Mouse (Mus musculus): Measurements from ENCODE around the gene Ptk6.

Ptk6 gene

DNA sequence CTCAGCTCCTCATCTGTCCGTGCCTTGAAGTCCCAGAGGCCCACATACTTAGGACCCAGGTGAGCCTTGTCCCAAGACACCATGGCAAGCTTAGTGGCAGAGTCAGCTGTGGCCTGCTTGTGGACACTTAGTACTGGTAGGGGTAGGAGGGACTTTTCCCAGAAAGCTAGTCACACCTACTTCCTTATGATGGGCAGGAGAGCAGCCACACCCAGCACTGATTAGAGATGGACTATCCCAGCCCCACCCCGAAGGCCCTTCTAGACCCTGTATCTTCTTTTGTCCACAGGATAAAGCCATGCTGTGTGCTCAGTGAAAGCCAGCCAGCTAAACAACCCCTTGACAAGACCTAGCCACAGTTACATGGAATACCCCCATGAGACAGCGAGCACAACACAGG is at the start of gene Ptk6:
Gene Ptk6, minus strand, starts transcription at position 368 of the 400 bp plus-strand sequence.
- no peak for DNase-seq (ENCODE audit: extremely low spot score, low read depth, low spot score)

DNA sequence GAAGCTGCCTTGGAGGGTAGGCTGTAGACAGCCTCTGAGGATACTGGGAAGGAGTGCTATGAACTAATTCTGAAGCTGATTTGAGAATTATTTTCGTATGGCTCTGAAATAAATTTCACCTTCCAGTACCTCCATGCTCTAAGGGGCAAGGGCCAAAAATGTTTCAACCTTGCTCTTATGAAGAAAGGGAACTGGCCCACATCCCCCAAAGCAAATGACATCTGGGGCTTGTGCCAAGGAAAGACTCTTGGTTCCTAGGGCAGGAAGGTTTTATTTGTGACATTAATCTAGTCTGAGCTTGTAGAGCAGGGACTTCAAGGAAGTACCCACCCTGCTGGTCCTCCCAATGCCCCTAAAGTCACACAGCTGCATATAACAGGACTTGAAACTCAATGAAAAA is 49.3 kb upstream of the Ptk6 start:
- no peak for DNase-seq (ENCODE audit: extremely low spot score, low read depth, low spot score)

DNA sequence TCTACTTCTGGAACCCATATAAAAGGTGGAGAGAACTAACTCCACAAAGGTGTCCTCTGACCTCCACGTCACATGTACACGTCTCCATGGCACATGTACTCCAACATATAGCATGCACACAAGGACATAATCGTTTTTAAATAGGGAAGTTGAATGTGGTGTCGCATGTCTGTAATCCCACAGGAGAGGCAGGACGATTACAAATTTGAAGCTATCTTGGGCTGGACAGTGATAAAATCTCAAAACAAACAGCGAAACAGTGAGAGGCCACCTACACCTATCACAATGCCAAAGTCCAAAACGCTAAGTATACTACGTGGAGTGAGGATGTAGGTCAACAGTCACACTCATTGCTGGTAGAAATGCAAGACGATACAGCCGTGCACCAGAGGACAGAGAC is 46.6 kb upstream of the Ptk6 start:
- DNase-seq (ENCODE audit: extremely low spot score, low read depth, low spot score): no peak

DNA sequence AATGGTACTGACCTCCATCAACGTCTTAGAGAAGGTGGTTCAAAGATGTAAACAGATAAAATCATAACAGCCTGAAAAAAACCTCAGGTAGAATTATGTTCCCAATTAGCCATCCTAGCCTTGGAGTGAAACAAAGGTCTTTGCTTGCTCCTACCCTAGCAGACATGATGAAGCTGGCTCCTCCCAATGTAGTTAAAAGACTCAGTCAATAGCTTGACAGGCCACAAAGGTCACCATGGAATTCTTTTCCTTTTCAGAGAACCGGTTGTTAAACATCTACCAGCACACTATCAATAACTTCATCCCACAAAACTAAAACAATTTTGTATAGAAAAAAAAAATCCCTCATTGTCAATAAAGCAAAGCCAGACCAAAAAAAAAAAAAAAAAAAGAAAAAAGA is 42.4 kb upstream of the Ptk6 start:
- no peak for DNase-seq (ENCODE audit: extremely low spot score, low read depth, low spot score)

DNA sequence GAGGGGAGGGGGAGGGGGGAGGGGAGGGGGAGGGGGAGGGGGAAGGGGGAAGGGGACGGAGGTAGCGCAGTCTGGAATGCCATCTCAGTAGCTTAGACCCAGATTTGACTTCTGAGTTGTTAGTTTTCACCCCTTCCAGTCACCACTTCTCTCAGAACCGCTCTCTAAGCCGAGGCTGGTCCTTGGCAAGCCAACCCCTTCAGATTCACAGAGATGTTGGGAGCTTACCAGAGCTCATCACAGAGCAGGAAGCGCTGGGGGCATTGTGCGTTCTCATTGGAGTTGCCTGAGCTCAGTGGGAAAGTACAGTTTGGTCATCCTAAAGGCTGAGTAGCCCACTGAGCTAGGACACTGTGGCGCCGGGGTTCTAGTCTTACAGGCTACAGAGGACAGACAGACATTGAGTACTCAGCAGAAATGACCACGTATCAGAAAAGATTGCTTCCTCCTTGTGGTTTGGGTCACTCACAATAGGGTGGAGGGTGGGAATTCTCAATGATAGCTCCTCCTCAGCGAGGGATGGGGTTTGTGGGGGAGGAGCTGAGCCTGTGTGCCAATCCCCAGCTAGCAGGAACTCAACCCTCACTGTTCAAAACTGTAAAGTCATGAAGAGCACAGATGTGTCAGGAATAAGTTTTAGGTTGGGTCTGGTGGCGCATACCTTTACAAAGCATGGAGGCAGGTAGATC is 41.3 kb upstream of the Ptk6 start:
- no peak for DNase-seq (ENCODE audit: extremely low spot score, low read depth, low spot score)

DNA sequence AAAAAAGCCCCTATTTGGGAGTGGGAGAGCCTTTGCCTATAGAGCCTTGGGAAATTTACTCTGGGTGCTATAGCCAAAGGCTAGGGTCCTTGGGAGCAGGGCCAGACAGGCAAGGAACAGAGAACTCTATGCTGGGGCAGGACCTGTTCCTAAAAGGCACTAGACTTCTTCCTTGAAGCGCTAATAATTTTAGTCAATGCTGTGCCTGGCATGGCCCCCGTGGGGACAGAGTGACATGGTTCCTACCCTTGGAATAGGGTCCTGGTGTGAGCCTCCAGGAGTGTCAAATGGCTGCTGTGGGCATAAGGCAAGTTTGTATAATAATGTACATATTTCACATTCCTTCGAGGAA is 39.7 kb upstream of the Ptk6 start:
- no peak for DNase-seq (ENCODE audit: extremely low spot score, low read depth, low spot score)

DNA sequence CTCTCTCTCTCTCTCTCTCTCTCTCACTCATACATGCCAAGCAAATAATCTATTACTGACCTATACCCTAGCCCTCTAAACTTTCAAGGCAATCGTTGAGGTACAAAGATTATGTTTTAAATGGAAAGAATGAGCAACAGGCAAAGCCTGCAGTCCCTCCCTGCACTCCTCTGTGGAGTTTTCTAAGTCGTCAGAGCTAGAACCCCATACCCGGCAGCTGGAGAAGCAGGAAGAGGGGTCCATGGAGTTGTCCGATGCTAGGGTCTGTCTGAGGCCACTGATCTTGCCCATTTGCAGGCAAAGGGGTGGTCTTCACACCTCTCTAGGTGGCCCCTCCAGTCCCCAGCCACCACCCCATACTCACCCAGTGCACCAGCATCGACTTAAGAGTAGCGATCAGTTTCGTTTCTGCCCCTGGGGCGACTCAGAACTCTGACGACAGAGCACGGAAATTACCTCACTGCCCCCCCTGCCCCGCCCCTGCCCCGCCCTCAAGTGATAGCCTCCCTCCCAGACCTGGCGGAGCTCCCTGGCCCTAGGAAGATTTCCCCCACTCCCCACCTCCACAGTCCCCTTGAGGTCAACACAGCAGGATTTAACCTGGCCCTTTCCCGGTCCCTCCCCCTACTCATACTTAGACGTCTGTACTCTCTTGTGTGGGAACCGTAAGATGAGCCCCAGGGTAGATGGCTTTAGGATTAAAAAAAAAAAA is 39.2 kb upstream of the Ptk6 start, which contains the start of gene Helz2:
Gene Helz2, minus strand, starts transcription at position 426 of the 712 bp plus-strand sequence.
- DNase-seq (ENCODE audit: extremely low spot score, low read depth, low spot score): no peak

DNA sequence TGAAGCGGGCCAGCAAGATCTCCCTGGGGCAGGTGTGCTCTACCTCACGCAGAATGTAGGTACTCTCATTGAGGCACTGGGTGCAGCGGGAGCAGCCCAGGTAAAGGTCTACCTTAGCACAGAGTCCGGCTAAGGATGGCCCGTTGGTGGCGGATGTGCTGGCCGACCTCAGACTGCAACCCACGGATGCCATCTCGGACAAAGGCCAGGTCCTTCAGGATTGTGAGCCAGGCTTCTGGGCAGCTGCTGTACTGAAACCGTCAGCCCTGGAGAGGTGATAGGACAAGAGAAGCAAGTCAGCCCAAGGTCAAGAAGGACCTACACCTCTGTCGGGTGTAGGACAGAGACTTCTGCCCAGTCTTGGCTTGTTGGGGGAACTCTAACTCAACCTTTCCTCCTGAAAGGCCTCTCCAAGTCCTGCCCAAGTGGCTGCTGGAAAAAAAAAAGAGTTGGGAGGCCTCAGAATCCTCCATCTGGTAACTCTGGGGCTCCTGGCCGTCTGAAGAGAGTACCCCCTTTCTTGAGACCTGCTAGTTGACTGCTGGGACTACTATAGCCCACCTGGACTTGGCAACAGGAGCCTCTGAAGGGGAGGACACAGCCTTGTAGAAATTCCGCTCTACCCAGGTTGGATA is 38.3 kb upstream of the Ptk6 start:
- DNase-seq (ENCODE audit: extremely low spot score, low read depth, low spot score): no peak

DNA sequence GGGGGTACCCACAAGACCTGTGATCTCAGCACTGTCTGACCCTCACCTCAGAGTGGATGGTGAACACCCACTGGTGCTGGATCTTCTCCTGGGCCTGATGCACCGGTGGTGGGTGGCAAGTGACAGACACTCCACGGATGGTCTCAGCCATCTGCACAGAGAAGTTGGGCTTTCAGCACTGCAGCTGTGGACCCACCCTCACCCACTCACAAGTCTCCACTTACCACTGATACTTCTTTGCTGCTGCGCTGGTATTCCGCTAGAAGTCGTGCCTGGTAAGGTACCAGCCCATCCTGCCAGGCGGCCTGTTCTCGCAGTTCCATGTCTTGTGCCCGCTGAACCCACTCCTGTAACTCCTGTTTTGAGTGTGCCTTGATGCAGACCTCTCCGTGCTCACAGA is 36.7 kb upstream of the Ptk6 start:
- no peak for DNase-seq (ENCODE audit: extremely low spot score, low read depth, low spot score)

DNA sequence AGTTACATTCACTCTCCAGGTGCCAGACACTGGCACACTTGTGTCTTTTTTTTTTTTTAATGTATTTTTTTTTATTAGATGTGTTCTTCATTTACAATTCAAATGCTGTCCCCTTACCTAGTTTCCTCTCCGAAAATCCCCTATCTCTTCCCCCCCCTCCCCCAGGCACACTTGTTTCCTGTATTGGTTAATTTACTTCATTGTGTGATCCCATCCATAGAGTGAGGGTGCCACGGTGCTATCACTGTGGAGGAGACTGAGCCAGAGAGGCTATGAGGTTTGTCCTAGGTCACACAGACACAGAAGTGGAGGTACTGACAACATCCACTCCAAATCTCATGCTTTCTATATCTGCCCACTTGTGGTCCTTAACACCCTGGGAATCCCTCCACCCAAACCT is 36.3 kb upstream of the Ptk6 start:
- no peak for DNase-seq (ENCODE audit: extremely low spot score, low read depth, low spot score)

DNA sequence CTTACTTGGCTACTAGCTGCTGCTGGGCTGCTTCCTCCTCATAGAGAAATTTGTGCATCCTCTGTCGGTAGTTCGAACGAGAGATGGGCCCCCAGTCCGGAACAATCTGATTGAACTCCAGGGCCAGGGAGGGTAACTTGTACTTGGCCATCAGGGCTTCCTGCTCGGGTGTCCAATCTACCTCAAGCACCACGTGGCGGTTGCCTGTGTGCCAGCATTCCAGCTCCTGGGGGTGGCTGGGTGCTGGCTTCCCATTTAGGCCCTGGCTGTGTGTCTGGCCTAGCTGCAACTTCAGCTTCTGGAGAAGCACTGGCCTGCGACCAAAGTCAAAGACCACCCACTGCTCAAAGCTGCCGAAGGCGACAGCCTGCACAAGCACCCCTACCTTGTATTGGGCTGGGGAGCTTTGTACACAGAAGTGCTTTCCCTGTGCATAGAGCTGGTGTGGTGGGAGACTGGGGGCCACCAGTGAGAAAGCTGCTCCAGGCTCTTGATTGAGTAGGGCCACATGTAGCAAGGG is 35.6 kb upstream of the Ptk6 start:
- DNase-seq (ENCODE audit: extremely low spot score, low read depth, low spot score): no peak

DNA sequence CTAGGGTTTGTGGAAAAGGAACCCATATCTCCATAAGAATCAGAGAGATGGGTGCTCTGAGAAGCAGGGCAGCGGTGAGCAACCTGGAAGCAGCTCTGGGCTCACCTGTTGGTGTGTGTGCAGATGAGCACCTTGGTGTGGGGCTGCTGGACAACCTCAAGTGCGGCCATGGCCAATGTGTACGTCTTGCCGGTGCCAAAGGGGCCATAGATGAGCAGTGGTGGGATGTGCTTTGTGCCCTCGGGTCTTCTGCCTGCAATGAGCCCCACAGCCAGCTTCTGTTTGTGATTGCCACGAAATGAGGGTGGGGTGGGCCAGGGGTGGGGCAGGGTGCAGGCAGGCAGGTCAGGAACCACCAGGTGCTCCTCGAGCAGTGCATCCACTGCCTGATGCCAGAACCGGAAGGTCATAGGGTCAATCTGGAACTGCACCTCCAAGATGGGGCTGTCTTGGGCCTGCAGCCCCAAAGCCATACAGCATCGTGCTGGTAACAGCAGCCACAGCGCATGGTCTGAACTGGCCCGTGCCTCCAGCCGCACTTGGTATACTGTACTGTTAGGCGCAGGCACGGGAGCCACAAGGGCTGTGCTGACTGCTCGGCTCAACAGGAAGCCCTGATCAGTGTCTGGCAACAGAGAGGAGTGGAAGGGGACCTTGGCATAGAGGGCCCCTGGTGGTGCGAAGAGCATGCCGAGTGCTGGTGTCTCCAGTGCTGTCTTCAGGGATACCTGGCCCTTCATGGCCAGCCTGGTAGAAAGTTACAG is 34.8 kb upstream of the Ptk6 start:
- DNase-seq (ENCODE audit: extremely low spot score, low read depth, low spot score): no peak

DNA sequence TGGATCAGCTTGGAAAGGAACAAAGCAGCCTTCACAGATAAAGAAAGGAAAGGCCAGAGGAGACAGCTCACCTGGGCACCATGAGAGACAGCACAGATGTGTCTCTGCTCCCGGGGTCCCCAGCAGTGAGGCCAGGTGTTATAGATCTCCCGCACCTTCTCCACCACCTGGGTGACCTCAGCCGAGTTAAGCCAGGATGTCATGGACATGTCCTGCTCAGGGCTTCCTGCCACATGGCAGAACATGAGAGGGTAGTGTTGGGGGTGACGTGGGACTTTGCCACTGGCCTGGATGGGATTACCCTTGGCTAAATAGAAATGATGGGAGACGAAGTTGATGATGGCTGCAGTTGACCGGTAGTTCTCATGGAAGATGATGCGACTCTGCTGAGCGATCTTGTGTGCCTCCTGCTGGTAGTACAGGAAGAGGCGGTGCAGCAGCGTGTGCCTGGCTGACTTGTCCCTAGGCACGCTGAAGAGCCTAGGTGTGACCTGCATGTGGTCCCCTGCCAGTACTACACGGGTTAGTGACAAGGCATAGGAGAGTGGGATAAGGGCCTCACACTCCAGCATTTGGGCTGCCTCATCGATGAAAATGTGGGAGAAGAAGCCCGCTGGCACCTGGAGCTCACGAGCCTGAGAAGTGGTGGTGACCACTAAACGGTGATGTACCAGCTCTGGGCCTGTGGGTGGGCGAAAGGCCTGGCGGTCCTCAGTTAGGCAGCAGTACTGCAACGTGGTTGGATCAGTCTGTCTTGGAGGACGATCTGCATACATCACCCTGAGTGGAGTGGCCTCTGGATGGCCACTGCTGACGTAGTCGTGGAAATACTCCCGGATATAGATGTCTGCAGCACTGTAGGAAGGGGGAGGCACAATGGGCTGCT is 33.3 kb upstream of the Ptk6 start:
- DNase-seq (ENCODE audit: extremely low spot score, low read depth, low spot score): no peak

DNA sequence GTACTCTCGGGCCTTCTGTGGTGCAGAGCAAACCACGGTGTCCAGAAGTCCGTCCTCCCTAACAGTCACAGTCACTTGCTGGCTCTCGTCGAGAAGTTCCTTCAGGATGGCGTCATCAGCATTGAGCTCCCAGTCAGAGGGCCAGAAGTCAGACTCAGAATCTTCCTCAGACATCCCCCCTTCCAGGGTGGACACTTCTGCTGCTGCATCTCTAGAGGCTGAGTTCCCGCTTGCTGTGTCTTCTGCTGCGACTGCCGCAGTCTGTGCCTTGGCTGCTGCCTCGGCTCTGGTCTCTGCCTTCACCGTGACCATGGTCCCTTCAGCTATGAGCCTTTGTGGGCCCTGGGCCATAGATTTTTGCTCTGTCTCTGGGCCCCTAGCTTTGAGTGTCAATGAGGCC is 32.1 kb upstream of the Ptk6 start:
- no peak for DNase-seq (ENCODE audit: extremely low spot score, low read depth, low spot score)

DNA sequence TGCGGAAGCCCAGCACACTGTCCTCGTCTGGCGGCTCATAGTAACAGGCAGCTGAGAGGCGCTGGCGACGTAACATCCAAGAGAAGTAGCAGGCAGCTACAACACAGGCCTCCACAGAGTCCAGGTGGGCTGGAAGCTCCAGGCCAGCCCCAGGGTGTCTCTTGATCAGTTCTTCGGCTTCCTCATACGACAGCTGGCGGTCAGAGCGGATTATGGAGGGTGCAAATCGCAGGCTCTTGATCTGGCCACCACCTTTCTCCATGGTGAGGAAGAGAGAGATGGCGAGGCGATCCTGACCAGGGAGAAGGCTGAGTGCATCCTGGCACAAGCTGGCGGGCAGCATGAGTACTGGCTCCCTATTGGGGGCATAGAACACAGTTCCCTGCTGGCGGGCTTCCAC is 30.9 kb upstream of the Ptk6 start:
- no peak for DNase-seq (ENCODE audit: extremely low spot score, low read depth, low spot score)

DNA sequence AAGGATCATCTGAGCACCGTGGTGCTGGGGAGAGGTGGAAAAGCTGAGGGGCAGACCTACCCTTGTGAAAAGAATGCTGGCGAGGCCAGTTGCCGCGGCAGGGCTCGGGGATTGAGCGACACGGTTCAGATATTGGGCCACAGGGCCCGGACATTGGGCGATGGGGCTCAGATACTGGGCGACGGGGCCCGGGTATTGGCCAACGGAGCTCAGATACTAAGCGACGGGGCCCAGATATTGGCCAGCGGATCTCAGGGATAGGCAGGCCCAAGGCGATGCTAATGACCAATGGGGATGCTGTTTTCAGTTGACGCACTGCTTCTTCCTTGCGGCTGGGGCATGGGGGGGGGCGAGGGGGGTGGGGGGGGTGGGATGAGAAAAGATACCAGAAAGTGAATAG is 28.6 kb upstream of the Ptk6 start:
- DNase-seq (ENCODE audit: extremely low spot score, low read depth, low spot score): no peak

DNA sequence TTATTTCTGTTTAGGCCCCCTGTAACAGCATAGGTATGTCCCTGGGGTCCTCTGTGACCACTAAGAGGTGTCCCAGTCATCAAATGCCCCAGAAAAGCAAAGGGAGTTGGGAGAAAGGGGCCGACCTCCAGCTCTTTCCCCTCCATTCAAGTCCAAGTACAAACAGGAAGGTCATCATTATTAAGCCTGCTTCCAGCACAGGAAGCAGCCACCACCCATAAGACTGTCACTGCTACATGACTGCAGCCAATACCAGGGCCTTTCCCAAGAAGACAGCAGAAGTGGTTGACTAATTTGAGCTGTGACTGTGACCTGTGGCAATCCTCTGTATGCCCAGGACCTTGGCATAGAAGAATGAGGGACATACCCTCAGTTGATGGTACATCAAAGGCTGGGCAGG is 25.7 kb upstream of the Ptk6 start:
- no peak for DNase-seq (ENCODE audit: extremely low spot score, low read depth, low spot score)

DNA sequence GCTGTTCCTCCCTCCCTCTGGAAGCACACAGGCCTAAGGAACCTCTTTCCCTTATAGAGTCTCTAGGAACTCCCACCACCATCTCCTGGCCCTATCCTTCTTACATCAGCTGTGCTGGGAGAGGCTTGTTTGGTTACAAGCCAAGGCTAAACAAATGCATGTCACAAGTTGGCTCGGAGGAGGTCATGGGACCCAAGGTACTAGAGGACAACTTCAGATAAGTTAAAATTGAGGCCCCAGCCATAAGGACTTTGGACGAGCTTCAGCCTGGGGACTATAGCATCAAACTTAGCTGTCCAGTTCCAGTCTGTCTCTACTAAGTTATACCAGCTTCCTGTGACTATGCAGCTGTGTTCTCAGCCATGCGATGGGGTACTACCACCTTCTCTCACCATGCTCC is 24.5 kb upstream of the Ptk6 start:
- no peak for DNase-seq (ENCODE audit: extremely low spot score, low read depth, low spot score)

DNA sequence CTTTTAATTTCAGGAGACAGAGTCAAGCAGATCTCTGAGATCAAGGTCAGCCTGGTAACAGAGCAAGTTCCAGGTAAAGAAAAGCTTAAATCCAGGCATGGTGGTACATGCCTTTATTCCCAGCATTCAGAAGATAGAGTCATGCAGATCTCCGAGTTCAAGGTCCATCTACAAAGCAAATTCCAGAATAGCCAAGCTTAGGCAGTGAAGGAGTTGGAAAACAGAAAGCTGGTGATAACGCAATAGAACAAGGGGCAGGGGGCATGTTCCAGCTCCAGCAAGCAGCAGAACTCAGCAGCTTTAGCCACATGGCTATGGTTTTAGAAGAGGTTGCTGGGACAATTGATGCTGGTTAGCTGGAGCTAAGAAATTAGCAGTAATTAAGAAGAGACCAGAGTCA is 22.4 kb upstream of the Ptk6 start:
- DNase-seq (ENCODE audit: extremely low spot score, low read depth, low spot score): no peak

DNA sequence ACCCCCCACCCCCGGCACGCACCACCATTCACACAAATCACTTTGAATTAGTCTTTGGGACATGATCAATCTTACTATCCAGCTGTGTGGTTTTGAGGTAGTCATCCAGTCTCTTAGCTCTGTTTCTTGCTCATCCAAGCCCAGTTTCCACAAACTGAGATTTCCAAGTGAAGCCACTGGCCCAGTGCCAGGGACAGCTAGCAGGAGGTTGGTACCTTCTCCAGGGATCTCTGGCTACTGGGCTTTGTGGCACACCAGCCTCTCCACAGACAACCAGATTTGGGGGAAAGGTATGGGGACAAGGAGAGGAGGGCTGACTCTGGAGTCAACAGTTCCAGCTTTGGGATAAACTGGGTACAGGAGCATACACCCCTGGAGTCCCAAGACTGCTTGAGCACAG is 17.8 kb upstream of the Ptk6 start:
- no peak for DNase-seq (ENCODE audit: extremely low spot score, low read depth, low spot score)
